Mouse (Mus musculus) cortical plate, adult 2 months (tissue): ENCODE data around the gene Pde4dip. TPM values are rescaled to one million over a fixed set of nuclear protein-coding genes. Genes with fewer than 3 reads are reported as not detected.

Source experiments
- H3K27ac ChIP-seq: fragments of 200-500 bp; 2 replicates; pipeline ENCODE4 v1.5.1; 2012; ENCODE audit warnings: low read length, control low read depth, inconsistent platforms; ENCODE audit not compliant: insufficient read depth
- H3K4me1 ChIP-seq: fragments of 200-500 bp; 2 replicates; pipeline ENCODE4 v1.6.1; 2011; ENCODE audit warnings: low read length; ENCODE audit not compliant: control insufficient read depth, insufficient read depth
- H3K4me3 ChIP-seq: fragments of 200-500 bp; 2 replicates; pipeline ENCODE4 v1.5.1; 2011; ENCODE audit warnings: mild to moderate bottlenecking, low read length, control low read depth; ENCODE audit not compliant: insufficient read depth
- CTCF ChIP-seq: fragments of 200-500 bp; IDR thresholded peaks from 2 replicates; pipeline ENCODE4 v1.5.1; 2011; ENCODE audit warnings: mild to moderate bottlenecking, control low read depth, low read length; ENCODE audit not compliant: insufficient read depth; ENCODE audit errors: extremely low read depth
- POLR2A ChIP-seq: fragments of 200-500 bp; IDR thresholded peaks from 2 replicates; pipeline ENCODE4 v1.6.1; 2011; ENCODE audit warnings: mild to moderate bottlenecking, low read length, control low read depth; ENCODE audit not compliant: insufficient read depth; ENCODE audit errors: extremely low read depth
- polyA plus RNA-seq: library from polyadenylated mRNA; depleted of rRNA; stranded (reverse); fragments of >200 nt; gene quantifications from 2 replicates; pipeline ENCODE4 v1.2.3, GENCODE M21; 2012

Gene Pde4dip
- polyA plus RNA-seq, 1 experiment, result 103 TPM

- Histone ChIP-seq H3K4me3 (no peak overlapping the region), H3K27ac (0 out of 2 replicates have a peak overlapping the region, but pooled peaks have one; percentile 34), H3K4me1 (peaks cover 14% of the 10 kb centered on the region)
- no peak for TF ChIP-seq POLR2A
- no peak for TF ChIP-seq CTCF
These were observed 40.9 kb downstream of the Pde4dip start for GRCm38 (mm10) chr3:97847626-97848025.

- TF ChIP-seq CTCF (no peak), POLR2A (no peak)
- Histone ChIP-seq H3K4me3 (no peak overlapping the region), H3K27ac (0 out of 2 replicates have a peak overlapping the region, but pooled peaks have one; percentile 61), H3K4me1 (peaks cover 14% of the 10 kb centered on the region)
These were observed 42.1 kb downstream of the Pde4dip start for GRCm38 (mm10) chr3:97846448-97846847.

GRCm38 (mm10) chr3:97844821-97845201, 43.7 kb downstream of the Pde4dip start:
- no peak overlapping the region for H3K27ac ChIP-seq
- TF ChIP-seq CTCF, result no peak
- TF ChIP-seq POLR2A, result no peak

GRCm38 (mm10) chr3:97844163-97844820, 44.2 kb downstream of the Pde4dip start:
- Histone ChIP-seq H3K4me1 (peaks cover 17% of the 10 kb centered on the region), H3K4me3 (no peak overlapping the region), H3K27ac (no peak overlapping the region)
- TF ChIP-seq CTCF (no peak), POLR2A (no peak)

More at GRCm38 (mm10) chr3:97844821-97845201, 43.7 kb downstream of the Pde4dip start:
- Histone ChIP-seq H3K4me1 (peaks cover 17% of the 10 kb centered on the region), H3K4me3 (no peak overlapping the region)

- TF ChIP-seq POLR2A (no peak), CTCF (no peak)
- H3K27ac ChIP-seq, result no peak overlapping the region
- H3K4me1 ChIP-seq, result peaks cover 14% of the 10 kb centered on the region
- H3K4me3 ChIP-seq, result no peak overlapping the region
These were observed 45.9 kb downstream of the Pde4dip start for GRCm38 (mm10) chr3:97842641-97843040.

GRCm38 (mm10) chr3:97840439-97840838, 48.1 kb downstream of the Pde4dip start:
- 0 out of 2 replicates have a peak, but pooled peaks have one; percentile 2 for TF ChIP-seq CTCF
- TF ChIP-seq POLR2A, result no peak
- H3K27ac ChIP-seq, result no peak overlapping the region
- peaks cover 7% of the 10 kb centered on the region; the same call in 1 of the 2 replicates for H3K4me1 ChIP-seq
- no peak overlapping the region for H3K4me3 ChIP-seq

- Histone ChIP-seq H3K4me1 (peaks cover 6% of the 10 kb centered on the region; the same call in 1 of the 2 replicates), H3K4me3 (no peak overlapping the region), H3K27ac (no peak overlapping the region)
- TF ChIP-seq CTCF, result no peak
- no peak for TF ChIP-seq POLR2A
These were observed 52.6 kb downstream of the Pde4dip start for GRCm38 (mm10) chr3:97835888-97836287.

GRCm38 (mm10) chr3:97834625-97835024, 53.9 kb downstream of the Pde4dip start:
- H3K4me3 ChIP-seq, result no peak overlapping the region
- H3K4me1 ChIP-seq, result peaks cover 6% of the 10 kb centered on the region
- H3K27ac ChIP-seq, result no peak overlapping the region
- TF ChIP-seq POLR2A, result no peak
- TF ChIP-seq CTCF, result no peak

GRCm38 (mm10) chr3:97831564-97832320, 56.8 kb downstream of the Pde4dip start:
- TF ChIP-seq POLR2A (no peak), CTCF (no peak)
- Histone ChIP-seq H3K27ac (no peak overlapping the region), H3K4me3 (no peak overlapping the region), H3K4me1 (peaks cover 6% of the 10 kb centered on the region)
